Mouse (Mus musculus) left cerebral cortex, adult 18-20 months (tissue): ENCODE measurements around the gene Vps37d. TPM values are rescaled to one million over a fixed set of nuclear protein-coding genes. Genes with fewer than 3 reads are reported as not detected.
A peak's percentile ranks its signal among the peaks of the same experiment; 100 is the strongest.
"Not testable (repeated sequence)": the region's sequence is repeated elsewhere in the genome, so short reads cannot be mapped to it uniquely, and the experiment has no call there.

ENCODE experiments used
- DNase-seq, 2 experiments: peaks; one replicate each; pipeline ENCODE4 v3.0.0; 2021 to 2022; ENCODE audit warnings: low spot score in 2 of 2, mixed read lengths in 1 of 2
- total RNA-seq, 2 experiments: library from RNA; stranded (reverse); gene quantifications; 2 replicates each; pipeline ENCODE4 v1.2.3; 2021

Gene Vps37d
- total RNA-seq, 2 experiments from 2014 or later: 30.8 to 32.9 TPM

GRCm38 (mm10) chr5:135076368-135076767, 1.7 kb downstream of the Vps37d start:
- DNase-seq: no peak

GRCm38 (mm10) chr5:135075655-135076054, 2.4 kb downstream of the Vps37d start:
- DNase-seq: no peak

- no peak for DNase-seq
These were observed 4.5 kb downstream of the Vps37d start for GRCm38 (mm10) chr5:135073349-135074150.

- no peak for DNase-seq
These were observed 5.3 kb downstream of the Vps37d start for GRCm38 (mm10) chr5:135072720-135073119.

- no peak for DNase-seq
These were observed 6.0 kb downstream of the Vps37d start for GRCm38 (mm10) chr5:135072061-135072460.

GRCm38 (mm10) chr5:135070448-135070847, 7.6 kb downstream of the Vps37d start:
- DNase-seq: no peak

- DNase-seq: no peak
These were observed 12.1 kb downstream of the Vps37d start for GRCm38 (mm10) chr5:135066008-135066407.

GRCm38 (mm10) chr5:135064909-135065446, 13.1 kb downstream of the Vps37d start, which contains the start of gene Bud23:
TSS of gene Bud23 (minus strand) at chr5:135064959.
- DNase-seq: not testable (repeated sequence)

- DNase-seq: no peak
These were observed 13.7 kb downstream of the Vps37d start for GRCm38 (mm10) chr5:135064382-135064766.

- DNase-seq: peak; percentile 98
These were observed 14.3 kb downstream of the Vps37d start, which contains the start of gene Dnajc30 for GRCm38 (mm10) chr5:135063629-135064381. TSS of gene Dnajc30 (plus strand) at chr5:135064202.

- DNase-seq: no peak
These were observed 24.7 kb downstream of the Vps37d start for GRCm38 (mm10) chr5:135053356-135053755.

- not testable (repeated sequence) for DNase-seq
These were observed 28.8 kb downstream of the Vps37d start for GRCm38 (mm10) chr5:135049268-135049667.

GRCm38 (mm10) chr5:135048539-135048938, 29.5 kb downstream of the Vps37d start:
- DNase-seq: no peak

- DNase-seq: peak in 1 of 2 experiments; percentile 33
These were observed 33.5 kb downstream of the Vps37d start for GRCm38 (mm10) chr5:135044575-135044974.

- no peak for DNase-seq
These were observed 35.8 kb downstream of the Vps37d start for GRCm38 (mm10) chr5:135042105-135042788.

- DNase-seq: peak; percentile 61 to 77
These were observed 37.3 kb downstream of the Vps37d start for GRCm38 (mm10) chr5:135040777-135041176.

- DNase-seq: peak in 1 of 2 experiments; percentile 63
These were observed 38.0 kb downstream of the Vps37d start for GRCm38 (mm10) chr5:135040059-135040458.

GRCm38 (mm10) chr5:135039541-135039940, 38.5 kb downstream of the Vps37d start:
- DNase-seq: peak in 1 of 2 experiments; percentile 49

GRCm38 (mm10) chr5:135037946-135038345, 40.1 kb downstream of the Vps37d start:
- peak in 1 of 2 experiments; percentile 35 for DNase-seq

- peak; percentile 72 to 78 for DNase-seq
These were observed 42.3 kb downstream of the Vps37d start for GRCm38 (mm10) chr5:135035608-135036359.
